Mouse (Mus musculus): ENCODE measurements around the gene Lrrc23. TPM values are rescaled to one million over a fixed set of nuclear protein-coding genes. Genes with fewer than 3 reads are reported as not detected.

Gene Lrrc23
- polyA plus RNA-seq, 1 experiment from 2014 or later = 1.8 TPM

DNA sequence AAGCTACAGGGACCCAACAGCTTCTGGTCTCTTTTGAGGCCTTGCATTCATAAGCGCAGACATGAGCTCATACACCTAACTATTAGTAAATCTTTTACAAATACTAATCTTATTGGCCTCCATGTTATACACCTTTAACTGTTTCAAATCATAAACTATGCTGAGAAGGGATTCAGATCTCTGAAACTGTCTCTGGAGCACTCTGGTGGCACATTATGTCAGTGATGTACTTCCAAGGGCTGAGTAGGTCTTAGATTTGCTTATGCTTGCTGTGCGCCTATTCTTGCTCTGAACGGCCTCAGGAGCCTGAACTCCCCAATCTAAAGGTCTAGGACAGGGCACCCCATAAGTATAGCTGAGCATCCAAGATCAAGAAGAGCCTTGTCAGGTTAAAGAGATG, 37.7 kb downstream of the Lrrc23 start:
- DNase-seq (ENCODE audit: low spot score, missing footprints) (peak; percentile 90), ATAC-seq (ENCODE audit: low FRiP score) (no peak)
- Histone ChIP-seq H3K27me3 (ENCODE audit: control insufficient read depth, insufficient read depth, low read length) (no peaks in the 10 kb centered on the region), H3K4me1 (ENCODE audit: control insufficient read depth, insufficient read depth, low read length) (peaks cover 33% of the 10 kb centered on the region), H3K36me3 (ENCODE audit: control insufficient read depth, insufficient read depth, low read length) (peaks cover 8% of the 10 kb centered on the region; the same call in 1 of the 2 replicates), H3K4me3 (ENCODE audit: low read depth, low read length) (peak overlapping the region; percentile 56; the same call in 1 of the 2 replicates), H3K27ac (ENCODE audit: low read depth, low read length) (peak overlapping the region; percentile 99), H3K9me3 (ENCODE audit: control insufficient read depth, low read length) (no peaks in the 10 kb centered on the region), H3K4me2 (peak overlapping the region; percentile 82), H3K9ac (ENCODE audit: low read length) (peak overlapping the region; percentile 96)
- 69% methylated on average over 3 of the region's 3 CpGs for WGBS

DNA sequence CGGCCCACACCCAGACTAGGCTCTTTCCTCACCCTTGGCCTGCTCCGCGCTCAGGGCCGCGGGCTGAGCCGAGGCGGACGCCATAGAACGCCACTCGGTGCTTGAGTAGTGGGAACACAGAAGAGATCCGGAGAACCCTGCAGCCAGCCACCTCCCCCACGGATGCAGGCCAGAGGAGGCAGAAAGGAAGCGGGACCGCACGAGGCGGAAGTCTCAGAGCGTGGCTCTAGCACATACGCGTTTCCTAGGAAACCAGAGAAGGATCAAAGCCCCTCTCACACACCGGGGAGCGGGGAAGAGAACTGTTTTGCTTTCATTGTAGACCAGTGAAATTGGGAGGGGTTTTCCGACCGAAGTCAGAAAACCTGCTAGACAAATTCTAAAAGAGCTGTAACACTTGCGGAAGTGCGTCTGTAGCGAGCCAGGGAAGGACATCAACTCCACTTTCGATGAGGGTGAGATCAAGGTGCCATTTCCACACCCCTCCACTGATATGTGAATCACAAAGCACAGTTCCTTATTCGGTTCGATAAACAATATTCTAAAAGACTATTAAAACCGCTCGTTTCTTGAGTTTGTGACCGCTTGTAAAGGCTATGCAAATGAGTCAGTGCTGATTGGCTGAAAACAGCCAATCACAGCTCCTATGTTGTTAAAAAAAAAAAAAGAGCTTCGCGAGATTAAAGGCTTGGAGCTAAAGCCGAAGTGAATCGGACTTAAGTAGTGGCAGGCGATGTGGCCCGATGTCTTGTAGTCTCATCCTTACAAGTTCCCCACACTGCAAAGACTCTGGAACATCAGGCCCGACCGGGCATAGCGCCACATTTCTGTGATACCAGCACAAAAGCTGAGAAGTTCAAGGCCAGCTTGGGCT, 38.4 kb downstream of the Lrrc23 start, which contains the start of gene Grcc10:
Grcc10 (minus strand) TSS at position 487 of the 874 bp plus-strand sequence.
- Histone ChIP-seq H3K4me3 (ENCODE audit: low read depth, low read length) (peak within 1 kb of the TSS; percentile 56), H3K36me3 (ENCODE audit: control insufficient read depth, insufficient read depth, low read length) (peaks cover 8% of the 10 kb centered on the region; the same call in 1 of the 2 replicates), H3K9me3 (ENCODE audit: control insufficient read depth, low read length) (no peaks in the 10 kb centered on the region), H3K27ac (ENCODE audit: low read depth, low read length) (peak within 1 kb of the TSS; percentile 99), H3K4me2 (peak within 1 kb of the TSS; percentile 82), H3K9ac (ENCODE audit: low read length) (peak within 1 kb of the TSS; percentile 96), H3K27me3 (ENCODE audit: control insufficient read depth, insufficient read depth, low read length) (no peaks in the 10 kb centered on the region), H3K4me1 (ENCODE audit: control insufficient read depth, insufficient read depth, low read length) (peaks cover 26% of the 10 kb centered on the region)
- ATAC-seq (ENCODE audit: low FRiP score) (peak; percentile 86), DNase-seq (ENCODE audit: low spot score, missing footprints) (peak; percentile 98)
- WGBS = under 1% methylated on average over 41 of the region's 41 CpGs

DNA sequence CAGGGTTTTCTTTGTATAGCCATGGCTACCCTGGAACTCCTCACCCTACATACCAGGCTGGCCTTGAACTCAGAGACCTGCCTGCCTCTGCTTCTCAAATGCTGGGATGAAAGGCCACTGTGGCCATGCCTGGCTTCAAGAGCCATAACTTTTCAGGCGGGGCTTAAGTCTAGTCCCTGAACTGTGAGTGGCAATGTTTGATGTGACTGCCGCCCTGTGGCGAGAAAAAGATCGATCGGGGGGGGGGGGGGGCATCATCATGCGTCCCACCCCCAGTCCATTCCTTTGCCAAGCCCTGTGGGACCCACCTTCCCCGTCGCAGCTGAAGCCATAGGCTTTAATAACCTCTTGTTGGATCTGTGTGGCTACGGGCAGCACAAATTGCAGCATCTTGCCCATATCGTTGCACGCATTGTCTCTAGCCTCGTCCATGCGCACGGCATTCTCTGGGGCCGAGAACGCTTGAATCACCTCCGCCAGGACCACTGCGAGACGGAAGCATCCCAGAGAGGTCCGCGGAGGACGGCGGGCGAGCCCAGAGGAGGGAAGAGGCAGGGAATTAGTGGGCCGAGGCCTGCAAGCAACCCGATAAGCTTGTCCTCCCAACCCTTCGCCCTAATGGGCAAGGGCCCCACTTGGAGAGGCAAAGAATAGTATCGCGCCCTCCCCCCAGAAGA, 39.2 kb downstream of the Lrrc23 start:
- DNase-seq (ENCODE audit: low spot score, missing footprints) = peak; percentile 97
- peak; percentile 10 for ATAC-seq (ENCODE audit: low FRiP score)
- under 1% methylated on average over 29 of the region's 29 CpGs for WGBS
- peaks cover 22% of the 10 kb centered on the region for H3K4me1 ChIP-seq (ENCODE audit: control insufficient read depth, insufficient read depth, low read length)
- H3K36me3 ChIP-seq (ENCODE audit: control insufficient read depth, insufficient read depth, low read length) = peaks cover 8% of the 10 kb centered on the region; the same call in 1 of the 2 replicates
- H3K27me3 ChIP-seq (ENCODE audit: control insufficient read depth, insufficient read depth, low read length) = no peaks in the 10 kb centered on the region
- H3K4me3 ChIP-seq (ENCODE audit: low read depth, low read length) = peak overlapping the region; percentile 56
- peak overlapping the region; percentile 96 for H3K9ac ChIP-seq (ENCODE audit: low read length)
- peak overlapping the region; percentile 99 for H3K27ac ChIP-seq (ENCODE audit: low read depth, low read length)
- H3K9me3 ChIP-seq (ENCODE audit: control insufficient read depth, low read length) = no peaks in the 10 kb centered on the region
- H3K4me2 ChIP-seq = peak overlapping the region; percentile 82

DNA sequence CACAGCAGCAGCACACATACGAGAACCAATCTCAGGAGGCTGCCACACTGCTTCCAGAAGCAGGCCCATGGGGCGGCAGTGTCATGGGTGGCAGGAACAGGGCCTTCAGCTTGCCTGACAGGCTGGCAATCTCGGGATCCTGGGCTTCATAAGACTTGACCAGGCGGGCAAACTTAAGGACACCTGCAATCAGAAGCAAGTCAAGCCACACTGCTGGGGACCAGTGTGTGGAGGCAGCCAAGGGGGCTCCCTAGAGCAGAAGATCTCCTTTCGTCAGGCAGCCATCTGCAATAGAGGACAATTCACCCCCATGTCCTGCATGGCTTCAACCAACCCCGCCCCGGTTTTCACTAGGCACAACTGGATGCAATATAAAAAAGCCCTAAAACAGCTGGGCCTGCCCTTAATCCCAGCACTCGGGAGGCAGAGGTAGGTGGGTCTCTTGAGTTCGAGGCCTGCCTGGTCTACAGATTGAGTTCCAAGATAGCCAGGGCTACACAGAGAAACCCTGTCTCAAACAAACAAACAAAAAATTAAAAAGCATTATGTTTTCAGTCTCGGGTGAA, 40.2 kb downstream of the Lrrc23 start:
- Histone ChIP-seq H3K9ac (ENCODE audit: low read length) (peak overlapping the region; percentile 2; the same call in 1 of the 2 replicates), H3K27me3 (ENCODE audit: control insufficient read depth, insufficient read depth, low read length) (no peaks in the 10 kb centered on the region), H3K36me3 (ENCODE audit: control insufficient read depth, insufficient read depth, low read length) (peaks cover 4% of the 10 kb centered on the region; the same call in 1 of the 2 replicates), H3K4me3 (ENCODE audit: low read depth, low read length) (no peak overlapping the region), H3K4me2 (no peak overlapping the region), H3K9me3 (ENCODE audit: control insufficient read depth, low read length) (no peaks in the 10 kb centered on the region), H3K4me1 (ENCODE audit: control insufficient read depth, insufficient read depth, low read length) (peaks cover 19% of the 10 kb centered on the region), H3K27ac (ENCODE audit: low read depth, low read length) (no peak overlapping the region)
- 81% methylated on average over 10 of the region's 10 CpGs for WGBS
- DNase-seq (ENCODE audit: low spot score, missing footprints) = no peak
- no peak for ATAC-seq (ENCODE audit: low FRiP score)

DNA sequence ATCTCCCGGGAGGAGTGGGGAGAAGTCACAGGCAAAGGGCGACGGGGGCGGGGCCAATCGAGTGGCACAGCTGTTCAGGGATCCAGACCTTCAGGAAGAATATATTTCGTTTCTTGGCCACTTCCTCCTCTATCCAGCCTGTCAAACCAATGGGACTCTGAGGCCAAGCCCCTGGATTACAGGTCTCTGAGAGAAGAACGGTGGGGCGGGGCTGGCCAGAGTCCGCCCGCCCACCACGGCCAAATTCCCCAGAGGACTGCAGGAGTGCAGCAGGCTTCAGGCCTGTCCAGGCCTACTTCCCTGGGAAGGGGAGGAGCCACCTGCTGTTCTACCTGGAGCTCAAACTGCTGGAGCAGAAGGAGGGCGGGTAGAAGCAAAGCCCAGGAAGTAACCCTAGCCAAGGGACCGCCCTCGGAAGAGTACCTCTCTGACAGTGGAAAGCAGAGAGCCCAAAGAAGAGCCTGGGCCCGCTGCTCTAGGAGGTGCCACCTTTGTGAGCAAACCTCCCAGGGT, 41.0 kb downstream of the Lrrc23 start, which contains the start of gene Ptpn6:
Ptpn6 (minus strand) TSS at position 204 of the 513 bp plus-strand sequence.
- peak within 1 kb of the TSS; percentile 2; the same call in 1 of the 2 replicates for H3K9ac ChIP-seq (ENCODE audit: low read length)
- WGBS = 29% methylated on average over 15 of the region's 15 CpGs

DNA sequence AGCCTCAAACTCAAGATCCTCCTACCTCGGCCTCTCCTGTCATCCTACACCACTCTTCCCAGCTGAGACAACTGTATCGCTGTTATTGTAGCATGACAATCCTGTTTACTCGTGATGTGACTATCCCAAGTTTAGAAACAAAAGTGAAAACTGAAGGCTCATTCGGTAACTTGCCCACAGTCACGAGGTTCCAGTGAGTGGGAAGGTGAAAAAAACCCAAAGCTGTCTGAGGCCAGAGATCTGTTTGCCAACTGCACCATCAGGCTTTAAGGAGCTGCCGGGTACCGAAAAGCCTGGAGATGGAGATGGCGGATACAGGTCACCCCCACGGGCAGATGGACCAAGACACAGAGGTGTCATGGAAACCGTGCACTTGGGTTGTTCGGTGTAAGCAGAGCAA, 42.5 kb downstream of the Lrrc23 start:
- no peak for ATAC-seq (ENCODE audit: low FRiP score)
- WGBS = 93% methylated on average over 11 of the region's 11 CpGs
- H3K36me3 ChIP-seq (ENCODE audit: control insufficient read depth, insufficient read depth, low read length) = no peaks in the 10 kb centered on the region
- no peak overlapping the region for H3K4me2 ChIP-seq
- no peak for DNase-seq (ENCODE audit: low spot score, missing footprints)
- H3K9me3 ChIP-seq (ENCODE audit: control insufficient read depth, low read length) = no peaks in the 10 kb centered on the region
- no peak overlapping the region for H3K9ac ChIP-seq (ENCODE audit: low read length)
- no peak overlapping the region for H3K27ac ChIP-seq (ENCODE audit: low read depth, low read length)
- H3K27me3 ChIP-seq (ENCODE audit: control insufficient read depth, insufficient read depth, low read length) = no peaks in the 10 kb centered on the region
- no peak overlapping the region for H3K4me3 ChIP-seq (ENCODE audit: low read depth, low read length)
- peaks cover 17% of the 10 kb centered on the region for H3K4me1 ChIP-seq (ENCODE audit: control insufficient read depth, insufficient read depth, low read length)

More for the DNA sequence above, 41.0 kb downstream of the Lrrc23 start, which contains the start of gene Ptpn6:
- Histone ChIP-seq H3K9me3 (ENCODE audit: control insufficient read depth, low read length) (no peaks in the 10 kb centered on the region), H3K27ac (ENCODE audit: low read depth, low read length) (no peak within 1 kb of the TSS), H3K4me2 (no peak within 1 kb of the TSS), H3K4me1 (ENCODE audit: control insufficient read depth, insufficient read depth, low read length) (peaks cover 19% of the 10 kb centered on the region), H3K4me3 (ENCODE audit: low read depth, low read length) (no peak within 1 kb of the TSS), H3K27me3 (ENCODE audit: control insufficient read depth, insufficient read depth, low read length) (no peaks in the 10 kb centered on the region), H3K36me3 (ENCODE audit: control insufficient read depth, insufficient read depth, low read length) (0 out of 2 replicates have a peak, but pooled peaks cover 4% of the 10 kb centered on the region)
- ATAC-seq (ENCODE audit: low FRiP score) (no peak), DNase-seq (ENCODE audit: low spot score, missing footprints) (peak; percentile 80)

DNA sequence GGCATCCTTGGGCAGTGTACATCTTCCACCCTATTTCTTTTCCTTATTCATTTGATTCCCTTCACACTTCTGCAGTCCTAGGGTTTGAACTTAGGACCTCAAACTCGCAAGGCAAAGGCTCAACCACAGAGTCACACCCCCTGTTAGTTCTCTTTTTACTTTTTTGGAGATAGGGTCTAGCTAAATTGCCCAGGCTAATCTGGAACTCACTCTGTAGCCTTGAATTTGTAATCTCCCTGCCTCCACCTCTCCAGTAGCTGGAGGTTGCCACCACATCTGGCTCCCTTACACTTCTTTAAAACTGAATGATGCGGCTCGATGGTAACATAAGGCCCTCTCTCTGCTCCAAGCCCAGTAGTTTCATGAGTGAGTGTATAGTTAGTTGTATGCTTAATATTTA, 45.1 kb downstream of the Lrrc23 start:
- no peak overlapping the region for H3K4me3 ChIP-seq (ENCODE audit: low read depth, low read length)
- no peak overlapping the region for H3K4me2 ChIP-seq
- H3K27ac ChIP-seq (ENCODE audit: low read depth, low read length) = no peak overlapping the region
- ATAC-seq (ENCODE audit: low FRiP score) (no peak), DNase-seq (ENCODE audit: low spot score, missing footprints) (no peak)
- no peaks in the 10 kb centered on the region for H3K36me3 ChIP-seq (ENCODE audit: control insufficient read depth, insufficient read depth, low read length)
- peaks cover 6% of the 10 kb centered on the region for H3K4me1 ChIP-seq (ENCODE audit: control insufficient read depth, insufficient read depth, low read length)
- no peak overlapping the region for H3K9ac ChIP-seq (ENCODE audit: low read length)
- WGBS = 88% methylated on average over 3 of the region's 3 CpGs
- H3K9me3 ChIP-seq (ENCODE audit: control insufficient read depth, low read length) = no peaks in the 10 kb centered on the region
- no peaks in the 10 kb centered on the region for H3K27me3 ChIP-seq (ENCODE audit: control insufficient read depth, insufficient read depth, low read length)

DNA sequence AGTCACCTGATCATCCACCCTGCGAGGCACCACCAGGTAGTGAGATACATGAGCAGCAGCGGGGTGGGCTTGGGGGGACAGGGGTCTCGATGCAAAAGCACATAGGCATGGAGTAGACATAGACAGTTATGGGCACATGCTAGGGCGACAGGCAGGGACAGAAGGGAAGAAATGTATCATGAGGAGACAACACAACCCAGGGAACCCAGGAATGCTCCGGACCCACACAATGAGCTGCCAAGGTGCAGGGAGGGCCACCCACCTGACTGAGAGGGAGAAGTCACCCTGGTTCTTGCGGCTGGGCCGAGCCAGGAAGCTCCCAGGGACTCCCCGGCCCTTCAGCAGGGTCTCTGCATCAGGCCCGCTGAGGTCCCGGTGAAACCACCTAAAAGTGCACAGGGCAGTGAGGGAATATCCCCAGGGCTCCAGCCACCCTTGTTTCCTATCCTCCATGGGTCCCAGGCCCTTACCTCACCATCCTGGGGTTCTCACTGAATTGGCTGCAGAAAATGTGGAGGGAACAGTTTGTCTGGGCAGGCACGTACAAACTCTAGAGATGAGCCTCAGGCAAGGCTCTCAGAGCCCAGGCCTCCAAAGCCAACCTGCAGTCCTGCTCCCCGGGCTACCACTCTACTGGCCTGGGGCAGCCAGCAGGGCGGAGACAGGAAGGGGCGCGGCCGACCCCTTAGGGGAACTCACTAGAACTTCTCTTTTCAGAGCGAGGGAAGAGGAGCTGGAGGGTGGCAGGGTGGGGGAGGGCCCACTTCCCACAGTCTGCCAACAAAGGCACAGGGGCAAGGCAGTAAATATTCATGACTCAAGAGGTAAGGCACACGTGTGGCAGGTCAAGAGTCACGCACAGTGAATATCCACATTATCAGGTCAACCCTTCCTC, 46.8 kb downstream of the Lrrc23 start:
- Histone ChIP-seq H3K9ac (ENCODE audit: low read length) (no peak overlapping the region), H3K36me3 (ENCODE audit: control insufficient read depth, insufficient read depth, low read length) (no peaks in the 10 kb centered on the region), H3K9me3 (ENCODE audit: control insufficient read depth, low read length) (no peaks in the 10 kb centered on the region), H3K27ac (ENCODE audit: low read depth, low read length) (no peak overlapping the region), H3K4me3 (ENCODE audit: low read depth, low read length) (no peak overlapping the region), H3K4me1 (ENCODE audit: control insufficient read depth, insufficient read depth, low read length) (no peaks in the 10 kb centered on the region), H3K4me2 (no peak overlapping the region), H3K27me3 (ENCODE audit: control insufficient read depth, insufficient read depth, low read length) (no peaks in the 10 kb centered on the region)
- 56% methylated on average over 19 of the region's 19 CpGs for WGBS
- DNase-seq (ENCODE audit: low spot score, missing footprints) = no peak
- ATAC-seq (ENCODE audit: low FRiP score) = no peak; the same call in 1 of the 2 replicates

All from midbrain, embryonic 11.5 days (tissue).